Mouse (Mus musculus): ENCODE measurements at regions not wholly inside any gene's neighbourhood (a gene's known extent, or its start where the extent isn't known, plus 50 kb on each side); places are given as distances from the start of the nearest gene placed in this dataset.
"Not testable (repeated sequence)": the region's sequence is repeated elsewhere in the genome, so short reads cannot be mapped to it uniquely, and the experiment has no call there.

- ChIA-PET CTCF (no interaction called here), POLR2A (no interaction called here)
These were observed 741.1 kb downstream of the Robo2 start for GRCm38 (mm10) chr16:73670516-73670915.

DNA sequence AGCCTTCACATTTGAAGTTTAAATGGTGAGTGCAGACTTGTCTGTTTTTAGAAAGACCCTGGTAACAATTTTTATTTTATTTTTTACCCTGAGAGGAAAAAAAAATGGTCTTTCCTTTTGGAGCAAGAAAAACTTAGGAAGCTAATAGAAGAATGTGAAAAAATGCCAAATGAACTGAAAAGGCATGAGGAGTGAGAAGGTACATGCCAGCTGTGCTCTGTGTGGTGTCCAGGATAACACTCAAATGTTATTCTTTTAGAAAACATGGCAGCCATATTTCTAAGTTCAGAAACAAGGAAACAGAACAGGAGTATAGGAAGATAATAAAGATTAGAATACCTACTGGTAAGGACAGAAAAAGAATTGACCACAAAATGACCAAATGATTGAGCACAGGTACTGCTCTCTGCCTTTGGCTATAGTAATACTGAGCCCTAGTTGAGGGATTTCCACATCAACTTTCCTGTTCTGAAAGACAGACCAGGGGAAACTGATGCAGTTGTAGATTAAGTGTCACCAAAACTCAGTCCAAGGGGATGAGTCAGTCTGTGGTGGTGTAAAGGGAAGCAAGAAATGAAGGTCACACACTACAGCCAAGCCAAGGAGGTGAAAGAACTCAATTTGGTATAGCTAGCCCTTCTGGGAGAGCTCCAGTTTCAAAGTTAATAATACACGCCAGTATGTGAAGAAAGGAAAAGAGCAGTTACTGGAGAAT is 758.5 kb downstream of the Robo2 start:
- POLR2A ChIA-PET, result no interaction called here
- CTCF ChIA-PET, result no interaction called here

- ChIA-PET POLR2A (interaction anchor here in 1 of 4 experiments (0.6 kb wide), 1 partner anchor 30 kb away, joined by 3 read pairs; no protein-coding TSS in a partner anchor), CTCF (no interaction called here)
These were observed 764.3 kb downstream of the Robo2 start for GRCm38 (mm10) chr16:73647201-73647782.

DNA sequence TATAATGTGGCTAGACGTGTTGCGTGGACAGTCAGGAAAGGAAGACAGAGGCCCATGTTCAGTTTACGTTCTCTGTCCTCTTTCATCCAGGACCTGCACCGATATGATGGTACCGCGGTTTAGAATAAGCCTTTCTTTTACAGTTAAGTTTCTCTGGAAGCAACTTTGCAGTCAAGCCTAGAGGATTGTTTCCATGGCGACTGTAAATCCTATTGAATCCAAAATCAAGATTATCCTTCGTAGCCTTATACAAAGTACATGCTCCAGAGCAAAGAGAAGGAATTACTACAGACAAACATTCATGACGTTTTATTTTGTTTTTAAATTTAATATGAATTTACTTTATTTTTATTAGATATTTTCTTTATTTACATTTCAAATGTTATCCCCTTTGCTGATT is 798.6 kb downstream of the Robo2 start:
- POLR2A ChIA-PET, result no interaction called here
- CTCF ChIA-PET, result no interaction called here

- ChIA-PET CTCF (no interaction called here), POLR2A (no interaction called here)
These were observed 820.2 kb downstream of the Robo2 start for GRCm38 (mm10) chr16:73591421-73591820.

- POLR2A ChIA-PET, result no interaction called here
- CTCF ChIA-PET, result no interaction called here
These were observed 850.4 kb downstream of the Robo2 start for GRCm38 (mm10) chr16:73561216-73561615.

- POLR2A ChIA-PET, result no interaction called here
- CTCF ChIA-PET, result no interaction called here
These were observed 854.7 kb downstream of the Robo2 start for GRCm38 (mm10) chr16:73556940-73557339.

DNA sequence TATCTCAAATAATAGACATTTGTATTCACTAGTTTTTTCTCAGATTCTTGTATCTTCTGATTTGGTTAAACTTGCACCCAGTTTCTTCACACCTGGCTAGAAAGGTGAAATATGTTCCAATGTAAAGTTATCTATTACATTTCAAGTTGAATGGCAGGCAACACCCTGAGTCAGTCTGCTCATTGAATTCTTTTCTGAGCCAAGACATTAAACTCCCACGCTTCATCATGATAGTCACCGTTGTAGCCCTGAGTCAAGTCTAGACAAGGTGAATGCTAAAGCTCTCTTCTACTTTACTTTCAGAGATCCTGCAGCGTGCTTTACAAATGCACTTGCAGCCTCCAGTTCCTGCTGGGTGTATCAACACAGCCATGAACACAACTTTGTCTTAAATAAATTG is 868.0 kb downstream of the Robo2 start:
- CTCF ChIA-PET, result no interaction called here
- POLR2A ChIA-PET, result no interaction called here

DNA sequence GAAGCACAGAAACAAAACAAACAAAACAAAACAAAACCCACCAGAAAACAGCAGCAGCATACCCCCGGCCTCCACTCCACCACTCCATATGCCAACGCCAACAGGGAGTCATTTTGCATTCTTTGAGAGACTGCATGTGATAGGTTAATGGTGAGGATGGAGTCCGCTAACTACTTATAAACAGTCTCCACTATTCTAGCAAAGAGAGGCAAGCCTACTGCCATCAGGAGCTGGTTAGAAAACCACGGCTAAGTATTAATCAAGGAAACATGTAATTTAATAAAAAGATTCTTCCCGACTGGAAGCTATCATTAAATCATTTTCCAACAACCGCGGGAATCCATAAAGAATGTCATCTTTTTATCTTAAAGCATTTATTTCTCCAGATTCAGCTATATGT is 873.6 kb downstream of the Robo2 start:
- POLR2A ChIA-PET, result no interaction called here
- CTCF ChIA-PET, result no interaction called here

GRCm38 (mm10) chr16:73537541-73537940 is 874.1 kb downstream of the Robo2 start:
- ChIA-PET CTCF (no interaction called here), POLR2A (no interaction called here)

DNA sequence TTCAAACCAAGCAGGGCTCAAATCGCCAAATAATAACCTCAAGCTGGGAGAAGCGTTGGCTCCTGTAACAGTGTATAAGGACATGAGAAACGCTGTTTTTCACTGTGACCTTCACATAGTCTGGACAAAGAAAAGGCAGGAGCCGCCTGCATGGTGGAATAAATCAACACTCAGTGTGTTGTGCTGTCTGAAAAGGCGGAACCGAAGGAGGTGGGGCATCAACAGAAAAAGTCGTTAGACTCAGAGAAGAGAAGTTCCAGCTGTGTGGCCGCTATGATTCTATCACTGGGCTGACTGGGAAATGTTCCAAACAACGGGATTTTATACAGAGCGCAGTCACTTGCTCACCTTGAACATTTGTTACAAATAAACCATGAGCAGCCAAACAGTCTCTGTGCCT is 881.4 kb downstream of the Robo2 start:
- ChIA-PET CTCF (no interaction called here), POLR2A (no interaction called here)

GRCm38 (mm10) chr16:73522931-73523330 is 888.7 kb downstream of the Robo2 start:
- POLR2A ChIA-PET, CTCF ChIA-PET: not testable (repeated sequence)

DNA sequence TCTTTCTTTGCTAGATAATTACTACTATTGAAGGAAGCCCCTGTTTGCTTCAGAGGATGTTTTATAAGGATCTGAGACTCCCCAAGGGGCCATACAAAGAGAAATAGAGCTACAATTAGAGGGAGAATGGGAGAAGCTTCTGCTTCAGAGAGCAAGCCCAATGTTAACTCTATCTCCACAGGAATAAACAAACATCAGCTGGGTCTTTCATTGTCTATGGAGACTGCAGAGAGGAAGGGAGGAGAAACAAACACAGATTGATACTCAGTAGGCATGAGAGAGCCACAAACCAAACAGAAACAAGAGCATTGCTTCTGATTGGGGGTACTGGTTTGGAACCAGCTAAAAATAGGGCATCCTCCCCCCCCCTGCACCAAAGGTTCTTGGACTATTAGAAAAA is 906.9 kb downstream of the Robo2 start:
- ChIA-PET POLR2A (no interaction called here), CTCF (no interaction called here)

GRCm38 (mm10) chr16:73498636-73499208 is 912.9 kb downstream of the Robo2 start:
- ChIA-PET POLR2A (interaction anchor here in 1 of 4 experiments (0.7 kb wide), 1 partner anchor 21 kb away, joined by 3 read pairs; no protein-coding TSS in a partner anchor), CTCF (interaction anchor here in 1 of 4 experiments (0.7 kb wide), 1 partner anchor 302 kb away, joined by 3 read pairs; no protein-coding TSS in a partner anchor)

DNA sequence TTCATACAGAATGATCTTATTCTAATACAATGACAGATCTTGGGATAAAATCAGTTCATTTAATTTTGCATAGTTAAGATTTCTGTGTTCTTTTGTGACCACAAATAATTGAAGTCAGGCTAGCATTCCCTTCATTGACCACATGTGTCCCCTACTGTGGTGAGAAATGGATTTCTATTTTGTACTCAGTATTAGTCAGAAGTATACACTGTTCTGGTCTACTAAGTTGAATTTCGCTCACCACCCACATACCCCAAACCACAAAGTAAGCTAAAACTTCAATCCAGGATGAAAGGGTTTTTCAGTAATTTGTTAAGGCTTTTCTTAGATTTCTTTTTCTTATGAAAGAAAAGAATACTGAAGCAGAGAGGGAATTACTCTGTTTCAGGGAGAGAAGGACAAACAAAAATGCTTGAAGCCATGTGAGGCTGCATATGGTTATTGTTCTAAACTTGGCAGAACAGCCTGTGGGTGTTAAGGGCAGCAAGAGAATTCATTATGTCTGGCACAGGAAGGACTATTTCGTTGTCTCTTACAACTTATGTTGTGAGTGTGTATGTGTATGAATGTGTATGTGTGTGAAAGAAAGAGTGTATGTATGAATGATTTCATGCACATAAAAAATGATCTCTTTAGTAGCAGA is 928.3 kb downstream of the Robo2 start:
- CTCF ChIA-PET, result no interaction called here
- POLR2A ChIA-PET, result no interaction called here

DNA sequence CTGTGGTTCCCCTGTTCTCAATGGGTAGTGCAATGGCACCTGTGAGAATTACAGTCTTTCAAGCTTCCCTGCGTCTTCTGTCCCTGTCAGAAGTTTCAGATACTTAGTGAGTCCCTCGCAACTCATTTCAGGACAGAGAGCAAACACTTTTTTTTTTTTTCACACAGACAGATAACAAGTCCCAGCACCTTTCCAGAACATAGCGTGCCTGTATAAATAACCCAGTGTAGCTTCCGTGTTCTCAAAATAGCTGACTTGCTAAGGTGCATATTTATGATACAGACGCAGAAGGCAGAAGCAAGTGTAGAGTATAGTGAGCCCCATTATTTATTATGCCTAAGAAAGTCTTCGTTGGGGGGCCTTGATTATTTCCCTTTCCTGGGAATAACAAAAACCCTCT is 929.4 kb downstream of the Robo2 start:
- CTCF ChIA-PET, result interaction anchor here in 1 of 4 experiments (0.7 kb wide), 1 partner anchor 326 kb away, joined by 5 read pairs; no protein-coding TSS in a partner anchor
- POLR2A ChIA-PET, result no interaction called here

DNA sequence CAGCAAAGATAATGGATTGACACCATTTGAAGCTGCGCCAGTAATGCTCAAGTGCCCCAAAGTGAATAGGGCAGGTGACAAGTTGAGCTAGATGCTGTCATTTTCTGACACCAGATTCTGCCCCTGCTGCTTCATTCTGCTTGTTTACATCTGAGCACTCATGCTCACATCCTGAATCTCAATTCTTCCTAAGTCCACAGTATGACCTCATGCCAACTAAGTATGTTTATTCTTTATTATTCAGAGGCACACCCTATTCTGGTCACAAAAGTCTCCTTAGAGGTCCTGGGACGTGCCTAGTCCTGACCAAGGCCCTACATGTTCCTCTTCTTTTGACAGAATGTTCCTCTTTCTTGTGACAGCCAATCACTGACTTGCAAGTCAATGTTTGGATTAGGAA is 938.1 kb downstream of the Robo2 start:
- POLR2A ChIA-PET, result no interaction called here

GRCm38 (mm10) chr16:73471547-73471946 is 940.1 kb downstream of the Robo2 start:
- POLR2A ChIA-PET, result no interaction called here
- CTCF ChIA-PET, result no interaction called here

More for the DNA sequence above, 938.1 kb downstream of the Robo2 start:
- CTCF ChIA-PET, result no interaction called here

DNA sequence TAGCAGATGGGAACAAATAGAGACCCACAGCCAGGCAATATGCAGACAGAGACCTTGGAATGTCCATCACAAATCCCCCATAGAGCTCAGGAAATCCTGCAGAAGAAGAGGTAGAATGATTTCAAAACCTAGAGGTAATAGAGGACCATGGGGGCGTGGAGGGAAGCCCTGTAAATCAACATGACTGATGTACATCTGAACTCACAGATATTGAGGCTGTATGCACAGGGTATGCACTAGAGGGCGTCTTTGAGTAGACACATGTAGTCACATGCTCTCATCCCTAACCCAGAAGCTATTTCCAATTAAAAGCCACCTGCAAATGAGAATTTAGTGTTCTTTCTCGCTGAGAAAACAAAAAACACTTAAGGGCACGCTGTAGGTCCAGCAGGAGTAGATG is 941.1 kb downstream of the Robo2 start:
- ChIA-PET CTCF (interaction anchor here in 1 of 4 experiments (0.6 kb wide), 1 partner anchor 343 kb away, joined by 3 read pairs; no protein-coding TSS in a partner anchor), POLR2A (no interaction called here)

DNA sequence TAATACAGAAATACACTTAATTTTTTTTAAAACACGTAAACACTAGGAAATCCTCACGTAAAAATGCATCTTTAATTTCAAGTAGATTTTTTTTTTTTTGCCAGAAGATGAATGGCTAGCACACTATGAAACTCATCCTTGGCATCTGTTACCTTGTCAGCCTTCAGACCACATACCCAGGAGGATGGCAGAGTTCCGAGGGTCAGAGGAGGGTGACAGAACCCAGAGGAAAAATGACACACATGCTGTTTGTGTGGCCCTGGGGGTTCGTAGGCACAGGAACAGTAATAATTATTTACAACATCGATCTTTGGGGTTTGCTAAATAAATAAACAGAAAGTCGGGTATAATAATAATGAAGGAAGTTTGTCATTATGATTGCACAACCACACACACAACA is 945.3 kb downstream of the Robo2 start:
- POLR2A ChIA-PET, result no interaction called here
- CTCF ChIA-PET, result no interaction called here

GRCm38 (mm10) chr16:73462516-73462915 is 949.1 kb downstream of the Robo2 start:
- CTCF ChIA-PET, result no interaction called here
- POLR2A ChIA-PET, result no interaction called here

All from embryonic stem cell, embryonic (primary cell).